Mouse (Mus musculus) T-helper 17 cell (primary cell): ENCODE measurements at regions not wholly inside any gene's neighbourhood (a gene's known extent, or its start where the extent isn't known, plus 50 kb on each side); places are given as distances from the start of the nearest gene placed in this dataset.

Experiments
- in situ Hi-C, 2 experiments: fragments of 300-600 bp; cut with MboI, MseI; formaldehyde crosslinking; loops; 1 replicate in 1 of 2; 2 replicates in 1 of 2; pipeline ENCODE4 v1.15.1; 2025; ENCODE audit warnings: high pct_unique_total_duplicates in 2 of 2

DNA sequence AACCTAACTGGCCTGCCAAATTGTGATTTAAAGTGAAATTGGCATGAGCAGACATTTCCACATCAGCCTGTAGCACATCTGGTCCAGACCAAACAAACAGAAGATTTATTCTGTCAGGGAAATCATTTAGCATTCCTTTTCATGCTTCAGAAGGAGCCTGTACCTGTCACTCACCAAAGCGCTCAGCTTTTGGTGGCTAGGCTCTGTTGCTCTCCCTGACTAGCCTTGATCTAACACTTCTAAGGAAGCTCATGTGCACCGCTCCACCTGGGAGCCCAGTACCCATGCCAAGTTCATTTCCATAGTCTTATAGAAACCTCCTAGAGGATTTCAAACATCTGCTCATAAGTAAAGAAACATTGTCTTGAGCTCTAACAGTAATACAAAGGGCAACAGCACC lies 253.8 kb upstream of the Tfap2d start:
- in situ Hi-C loops = no loop called here

DNA sequence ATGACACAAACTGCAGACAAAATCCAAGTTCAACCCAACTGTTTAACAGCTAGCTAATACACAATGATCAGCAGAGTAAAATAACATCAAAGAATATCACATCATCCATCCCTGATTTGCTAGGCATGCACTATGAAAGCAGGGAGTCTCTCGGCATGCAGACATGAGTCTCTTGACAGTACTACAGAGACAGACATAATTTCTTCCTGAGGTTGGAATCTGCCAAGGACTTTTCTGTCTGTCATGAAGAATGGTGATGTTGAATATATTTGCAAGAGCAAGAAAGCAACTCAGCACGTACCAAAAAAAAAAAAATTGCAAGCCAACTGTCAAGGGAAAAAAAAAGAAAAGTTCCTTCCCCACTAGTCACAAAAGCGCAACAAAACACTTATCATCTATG lies 245.4 kb upstream of the Tfap2d start:
- in situ Hi-C loops = no loop called here

DNA sequence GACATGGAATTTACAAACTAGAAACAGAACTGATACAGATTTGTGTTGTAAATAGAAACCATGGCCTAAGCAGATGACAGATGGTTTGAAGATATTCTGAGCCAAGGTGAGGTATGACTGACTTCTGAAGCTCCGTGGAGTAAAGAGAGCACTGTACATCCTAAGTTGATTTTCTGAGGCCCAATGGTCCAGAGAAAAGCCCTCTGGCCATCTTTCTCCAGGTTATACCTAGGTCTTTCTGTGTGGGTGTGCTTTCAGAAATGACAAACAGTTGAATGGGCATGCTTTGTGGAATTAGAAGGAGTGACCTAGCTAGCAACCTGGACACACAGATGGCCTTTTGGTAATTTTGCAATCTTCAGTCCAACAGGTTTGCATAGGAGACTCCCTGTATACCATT lies 199.6 kb upstream of the Tfap2d start:
- in situ Hi-C loops = no loop called here

- in situ Hi-C loops = no loop called here
These were observed 199.1 kb upstream of the Tfap2d start for GRCm38 (mm10) chr1:18903696-18904095.

GRCm38 (mm10) chr1:18911578-18911977 lies 191.2 kb upstream of the Tfap2d start:
- in situ Hi-C loops = no loop called here

DNA sequence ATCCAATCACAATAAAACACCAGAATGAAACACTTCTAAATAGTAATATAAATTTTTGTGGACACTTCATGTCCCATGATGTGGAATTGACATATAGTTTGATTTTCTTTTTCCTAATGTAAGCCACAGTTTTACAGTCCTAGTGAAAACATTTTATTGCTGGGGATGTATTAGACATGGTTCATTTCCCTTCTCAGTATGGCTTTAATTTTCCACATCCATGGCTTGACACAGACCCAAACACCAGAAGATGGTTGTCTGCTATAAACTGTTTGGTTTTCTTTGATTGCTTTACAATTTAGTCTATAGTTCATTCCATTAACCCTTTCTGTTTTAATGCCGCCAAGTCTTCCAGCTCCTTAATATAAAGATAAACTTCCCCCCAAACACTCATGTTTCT lies 146.5 kb upstream of the Tfap2d start:
- in situ Hi-C loops = no loop called here

DNA sequence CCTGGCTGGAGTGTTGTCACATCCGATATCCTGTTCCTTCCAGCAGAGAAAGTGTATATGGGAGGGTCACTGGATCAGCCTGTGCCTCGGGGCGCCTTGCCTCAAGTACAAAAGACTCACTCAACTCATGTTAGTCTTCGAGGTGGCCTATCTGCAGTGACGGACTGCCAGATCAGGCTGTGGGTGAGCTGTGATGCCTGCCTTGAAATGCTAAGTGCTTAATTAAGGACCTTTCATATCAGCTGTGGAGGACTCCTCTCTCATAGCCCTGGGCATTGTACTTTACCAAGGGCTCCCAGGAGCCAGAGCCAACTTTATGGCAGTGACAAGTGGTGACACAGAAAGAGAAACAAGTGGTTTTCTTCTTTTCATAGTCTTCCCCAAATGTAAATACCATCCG lies 145.8 kb upstream of the Tfap2d start:
- in situ Hi-C loops = no loop called here

GRCm38 (mm10) chr1:18961464-18961863 lies 141.4 kb upstream of the Tfap2d start:
- in situ Hi-C loops = no loop called here

DNA sequence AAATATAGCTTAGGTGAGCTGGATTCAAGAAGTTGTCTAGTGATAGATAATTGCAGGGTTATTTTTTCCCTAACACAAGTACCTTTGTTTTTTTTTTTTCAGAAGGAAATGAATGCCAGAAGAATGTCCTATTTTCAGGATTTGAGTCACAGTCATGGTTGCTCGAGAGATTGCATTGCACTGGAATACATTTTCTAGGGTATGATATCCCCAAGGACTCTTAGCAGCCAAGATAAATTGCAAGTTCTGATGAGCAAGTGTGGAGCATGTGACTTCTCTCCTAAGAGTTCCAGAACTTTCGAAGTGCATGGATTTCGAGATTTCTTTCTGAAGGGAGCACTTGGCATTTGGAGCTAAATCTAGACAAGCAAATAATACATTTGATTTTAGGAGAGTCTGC lies 140.9 kb upstream of the Tfap2d start:
- in situ Hi-C loops = no loop called here

- in situ Hi-C loops = no loop called here
These were observed 133.9 kb upstream of the Tfap2d start for GRCm38 (mm10) chr1:18968935-18969334.

- in situ Hi-C loops = no loop called here
These were observed 132.6 kb upstream of the Tfap2d start for GRCm38 (mm10) chr1:18970173-18970572.

DNA sequence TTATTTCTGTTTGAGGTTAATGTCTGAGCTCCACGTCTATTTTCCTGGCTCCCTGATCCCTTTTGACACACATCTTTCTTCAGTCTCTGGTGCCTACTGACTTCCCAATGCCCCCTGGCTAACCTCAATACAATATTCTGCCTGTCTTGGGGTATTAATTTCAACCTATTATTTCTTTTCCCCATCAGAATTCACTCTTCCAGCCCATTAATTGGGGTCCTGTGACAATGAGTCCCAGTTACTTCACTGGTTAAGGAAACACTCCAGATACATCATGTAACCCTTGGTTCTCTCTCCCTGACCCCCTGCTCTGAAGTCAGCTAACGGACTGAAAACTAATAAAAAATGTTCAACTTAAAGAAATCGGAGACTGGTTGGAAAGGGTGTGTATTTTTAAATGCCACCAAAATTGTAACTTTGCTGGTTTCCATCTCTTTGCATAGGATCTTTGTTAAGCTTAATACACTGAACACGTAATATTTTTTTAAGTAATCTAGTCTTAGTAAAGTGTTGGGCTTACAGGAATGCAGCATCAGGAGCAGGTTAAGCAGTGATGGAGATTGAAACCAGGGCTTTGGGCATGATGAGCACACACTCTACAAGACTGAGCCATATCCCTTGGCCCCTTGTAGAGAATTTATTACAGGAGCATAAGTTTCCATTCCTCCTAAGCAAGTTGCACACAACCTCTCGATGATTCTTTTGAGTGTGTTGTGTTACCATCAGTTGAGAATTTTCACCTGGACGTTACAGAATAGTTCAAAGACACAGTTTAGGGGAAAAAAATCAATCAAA lies 128.8 kb upstream of the Tfap2d start:
- in situ Hi-C loops = no loop called here

- in situ Hi-C loops = loop anchor here in 1 of 2 experiments (25.0 kb wide), 1 partner anchor 613 kb away; no protein-coding TSS in a partner anchor
These were observed 127.9 kb upstream of the Tfap2d start for GRCm38 (mm10) chr1:18974860-18975439.

- in situ Hi-C loops = loop anchor here in 1 of 2 experiments (25.0 kb wide), 1 partner anchor 613 kb away; no protein-coding TSS in a partner anchor
These were observed 127.3 kb upstream of the Tfap2d start for GRCm38 (mm10) chr1:18975500-18975899.

DNA sequence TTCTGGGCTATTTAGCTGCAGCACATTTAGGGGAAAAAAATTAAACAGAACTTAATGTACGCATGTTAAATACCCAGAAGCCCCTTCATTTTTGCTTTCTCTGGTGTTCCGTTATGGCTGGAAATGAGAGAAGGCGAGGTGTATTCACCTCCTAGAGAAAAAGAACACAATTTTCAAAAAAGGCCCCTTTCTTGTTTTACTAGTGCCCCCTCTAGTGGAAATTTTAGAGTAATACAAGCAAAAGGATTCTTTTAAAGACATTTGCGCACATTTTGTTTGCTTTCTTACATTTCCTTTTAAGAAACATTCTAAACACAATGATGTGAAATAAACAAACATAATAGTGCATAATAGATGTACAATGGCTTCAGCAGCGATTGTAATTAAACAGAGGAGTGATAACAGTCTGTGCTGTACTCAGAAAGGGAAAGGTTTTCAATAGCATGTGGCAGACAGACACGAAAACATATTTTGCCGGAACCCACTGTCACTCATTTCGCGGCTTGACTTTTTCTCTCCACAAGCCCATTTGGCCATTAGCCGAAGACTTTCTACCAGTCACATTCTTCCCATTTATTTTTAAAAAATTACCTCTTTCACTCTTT lies 126.0 kb upstream of the Tfap2d start:
- in situ Hi-C loops = loop anchor here in 1 of 2 experiments (25.0 kb wide), 1 partner anchor 615 kb away; no protein-coding TSS in a partner anchor

DNA sequence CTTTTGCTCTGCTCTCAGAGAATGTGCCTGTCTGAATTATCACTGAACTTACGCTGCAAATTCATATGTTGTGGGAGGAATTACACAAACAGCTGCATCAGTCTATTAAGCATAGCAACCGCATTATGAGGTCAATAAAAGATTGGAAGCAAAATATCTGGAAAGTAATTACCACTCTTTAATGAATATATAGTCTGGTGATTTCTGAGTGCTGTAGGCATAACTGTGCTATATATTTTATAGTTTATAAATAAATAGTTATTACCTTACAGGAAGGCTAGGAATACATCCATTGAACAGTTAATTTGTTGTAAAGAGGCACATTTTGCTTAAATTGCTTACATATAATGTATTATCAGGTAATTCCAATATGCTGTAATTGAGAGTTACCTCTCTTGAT lies 123.7 kb upstream of the Tfap2d start:
- in situ Hi-C loops = loop anchor here in 1 of 2 experiments (25.0 kb wide), 1 partner anchor 617 kb away; no protein-coding TSS in a partner anchor

DNA sequence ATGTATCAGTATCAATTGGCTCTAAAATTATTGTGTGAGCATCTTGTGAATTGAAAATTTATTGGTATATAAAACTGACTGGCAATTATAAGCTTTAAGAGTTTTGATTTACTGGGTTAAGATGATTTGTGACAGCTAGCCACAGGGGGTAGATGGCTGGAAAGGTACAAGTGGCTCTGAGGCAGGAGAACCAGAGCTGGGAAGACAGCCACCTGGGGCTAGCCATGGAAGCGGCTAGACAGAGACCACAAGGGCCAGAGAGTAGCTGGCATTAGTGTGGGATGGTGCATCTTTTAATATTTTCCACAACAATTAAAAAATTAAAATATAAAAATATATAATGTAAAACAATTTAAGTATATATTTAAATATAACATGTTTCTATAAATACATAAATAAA lies 86.0 kb upstream of the Tfap2d start:
- in situ Hi-C loops = no loop called here
